Mouse (Mus musculus) small intestine, adult 2 months (tissue): Measurements from ENCODE around the gene Tm4sf1. TPM values are rescaled to one million over a fixed set of nuclear protein-coding genes. Genes with fewer than 3 reads are reported as not detected.

Experiments used
- H3K27ac ChIP-seq: fragments of 200-500 bp; 2 replicates; pipeline ENCODE4 v1.5.1; 2012; ENCODE audit warnings: low read depth, low read length, control low read depth, inconsistent platforms; ENCODE audit not compliant: insufficient read depth
- H3K27me3 ChIP-seq: fragments of 200-500 bp; 2 replicates; pipeline ENCODE4 v1.6.1; 2012; ENCODE audit warnings: mild to moderate bottlenecking, moderate library complexity, low read length, inconsistent platforms; ENCODE audit not compliant: control insufficient read depth, insufficient read depth
- H3K36me3 ChIP-seq: fragments of 200-500 bp; 2 replicates; pipeline ENCODE4 v1.6.1; 2012; ENCODE audit warnings: mild to moderate bottlenecking, low read length, control low read depth, inconsistent platforms; ENCODE audit not compliant: control insufficient read depth, insufficient read depth
- H3K4me1 ChIP-seq: fragments of 200-500 bp; 2 replicates; pipeline ENCODE4 v1.6.1; 2012; ENCODE audit warnings: low read length, inconsistent platforms, mixed read lengths; ENCODE audit not compliant: control insufficient read depth, insufficient read depth, insufficient read length
- H3K4me3 ChIP-seq: fragments of 200-500 bp; 2 replicates; pipeline ENCODE4 v1.5.1; 2012; ENCODE audit warnings: low read depth, mild to moderate bottlenecking, control low read depth, inconsistent platforms, low read length, moderate library complexity
- CTCF ChIP-seq: fragments of 200-500 bp; IDR thresholded peaks from 2 replicates; pipeline ENCODE4 v1.5.1; 2012; ENCODE audit warnings: low read depth, mild to moderate bottlenecking, control low read depth, inconsistent platforms, low read length, moderate library complexity, mixed read lengths; ENCODE audit not compliant: insufficient replicate concordance, insufficient read length; ENCODE audit errors: extremely low read depth
- POLR2A ChIP-seq: fragments of 200-500 bp; IDR thresholded peaks from 2 replicates; pipeline ENCODE4 v1.6.1; 2012; ENCODE audit warnings: low read depth, mild to moderate bottlenecking, control low read depth, inconsistent platforms, low read length, moderate library complexity
- WGBS: fragments of 180-500 bp; shearing (Covaris S2); methylation state at CpG from one replicate; pipeline ENCODE4 v1.1.7; 2018; 5-methylcytosine and 5-hydroxymethylcytosine counted together
- polyA plus RNA-seq: library from polyadenylated mRNA; depleted of rRNA; stranded (reverse); fragments of >200 nt; gene quantifications from 2 replicates; pipeline ENCODE4 v1.2.3, GENCODE M21; 2012; rRNA removed

The Tm4sf1 gene
- polyA plus RNA-seq, 1 experiment: 8.5 TPM

DNA sequence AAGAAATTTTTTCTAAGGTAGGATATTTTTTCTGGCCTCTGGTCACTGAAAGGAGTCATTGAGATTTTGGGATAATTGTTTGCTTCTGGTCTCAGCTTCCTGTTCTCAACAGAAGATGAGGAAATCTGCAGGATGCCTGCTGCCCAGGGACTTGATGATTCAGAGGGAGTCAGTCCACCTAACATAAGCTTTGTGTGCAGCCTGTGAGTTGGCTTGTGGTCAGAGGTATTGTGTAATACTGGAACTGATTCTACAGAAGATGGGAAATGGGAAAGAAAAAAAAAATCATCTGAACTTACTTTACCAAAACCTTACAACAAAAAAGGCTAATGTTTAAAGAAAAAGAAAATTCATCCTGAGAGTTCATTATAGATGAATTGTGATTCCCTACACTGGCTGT is 49.2 kb downstream of the Tm4sf1 start:
- H3K4me3 ChIP-seq: no peak overlapping the region
- TF ChIP-seq CTCF (no peak), POLR2A (no peak)
- no peaks in the 10 kb centered on the region for H3K36me3 ChIP-seq
- H3K27ac ChIP-seq: no peak overlapping the region
- no peaks in the 10 kb centered on the region for H3K27me3 ChIP-seq
- H3K4me1 ChIP-seq: no peaks in the 10 kb centered on the region

DNA sequence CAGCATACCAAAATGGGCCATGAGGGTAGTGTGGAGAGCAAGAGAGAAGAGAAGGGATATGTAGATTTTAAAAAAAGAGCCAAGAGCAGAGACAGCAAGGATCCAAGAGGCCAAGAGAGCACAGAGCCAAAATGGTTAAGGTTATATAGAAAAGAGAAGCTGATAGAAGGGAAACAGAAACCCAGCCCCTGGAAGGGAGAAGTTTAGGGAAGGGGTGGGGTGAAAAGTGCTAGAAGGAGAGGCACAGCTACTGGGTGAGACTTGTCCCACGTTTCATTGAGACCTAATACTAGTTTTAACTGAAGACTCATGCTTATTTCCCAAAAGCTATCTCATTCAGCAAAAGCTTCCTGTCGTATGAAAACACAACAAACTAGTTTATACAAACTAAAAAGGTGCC is 56.5 kb downstream of the Tm4sf1 start:
- no peaks in the 10 kb centered on the region for H3K36me3 ChIP-seq
- 48% methylated on average over 2 of the region's 2 CpGs for WGBS
- no peak overlapping the region for H3K27ac ChIP-seq
- H3K4me1 ChIP-seq: no peaks in the 10 kb centered on the region
- TF ChIP-seq CTCF: no peak
- TF ChIP-seq POLR2A: no peak
- H3K4me3 ChIP-seq: no peak overlapping the region
- no peaks in the 10 kb centered on the region for H3K27me3 ChIP-seq

Other genes with a start within 250 kb of the Tm4sf1 start
- 92.8 and 210 TPM in 2 replicates for gene Tm4sf4, start 123.3 kb upstream of the Tm4sf1 start, polyA plus RNA-seq